Mouse (Mus musculus) midbrain, embryonic 16.5 days (tissue): ENCODE data around the gene Pfn4. TPM values are rescaled to one million over a fixed set of nuclear protein-coding genes. Genes with fewer than 3 reads are reported as not detected.
"Not testable (repeated sequence)": the region's sequence is repeated elsewhere in the genome, so short reads cannot be mapped to it uniquely, and the experiment has no call there.

Experiments
- ATAC-seq: fragments of 200-750 bp; cut with Nextera tagmentation; 2 replicates; pipeline ENCODE4 v1.8.0; 2017; ENCODE audit warnings: moderate TSS enrichment
- H3K27ac ChIP-seq: fragments of 300-500 bp; sonication (generic); 2 replicates; pipeline ENCODE4 v1.5.1; 2014; ENCODE audit warnings: mild to moderate bottlenecking, low read length, mixed read lengths
- H3K27me3 ChIP-seq: fragments of 300-500 bp; sonication (generic); 2 replicates; pipeline ENCODE4 v1.6.1; 2014; ENCODE audit warnings: low read depth, low read length, mixed read lengths; ENCODE audit not compliant: control insufficient read depth, insufficient read depth
- H3K36me3 ChIP-seq: fragments of 300-500 bp; sonication (generic); 2 replicates; pipeline ENCODE4 v1.6.1; 2014; ENCODE audit warnings: mild to moderate bottlenecking, low read length, moderate library complexity, mixed read lengths; ENCODE audit not compliant: control insufficient read depth, insufficient read depth
- H3K4me1 ChIP-seq: fragments of 300-500 bp; sonication (generic); 2 replicates; pipeline ENCODE4 v1.6.1; 2014; ENCODE audit warnings: mild to moderate bottlenecking, low read length, mixed read lengths; ENCODE audit not compliant: control insufficient read depth, insufficient read depth
- H3K4me2 ChIP-seq: fragments of 300-500 bp; sonication (generic); 2 replicates; pipeline ENCODE4 v1.6.1; 2014; ENCODE audit warnings: mild to moderate bottlenecking, low read length, mixed read lengths
- H3K4me3 ChIP-seq: fragments of 300-500 bp; sonication (generic); 2 replicates; pipeline ENCODE4 v1.5.1; 2014; ENCODE audit warnings: low read depth, mild to moderate bottlenecking, low read length, moderate library complexity, mixed read lengths
- H3K9ac ChIP-seq: fragments of 300-500 bp; sonication (generic); 2 replicates; pipeline ENCODE4 v1.6.1; 2014; ENCODE audit warnings: low read depth, low read length, mixed read lengths
- H3K9me3 ChIP-seq: fragments of 300-500 bp; sonication (generic); replicated peaks from 2 replicates; pipeline ENCODE4 v1.6.1; 2014; ENCODE audit warnings: mild to moderate bottlenecking, low read length, mixed read lengths; ENCODE audit not compliant: control insufficient read depth, poor library complexity, severe bottlenecking
- WGBS: fragments of 180-500 bp; shearing (Covaris S2); extraction: QIAGEN DNeasy Blood & Tissue Kit; methylation state at CpG from one replicate; pipeline ENCODE4 v1.1.7; 2014; 5-methylcytosine and 5-hydroxymethylcytosine counted together
- polyA plus RNA-seq: library from polyadenylated mRNA; unstranded; fragments of >200 nt; fragmentation: Nextera tagmentation; extraction: Ambion mirVana; gene quantifications from 2 replicates; pipeline ENCODE4 v1.2.1, GENCODE M21; 2015

Gene Pfn4
- polyA plus RNA-seq, 1 experiment from 2014 or later, result 17.4 TPM

DNA sequence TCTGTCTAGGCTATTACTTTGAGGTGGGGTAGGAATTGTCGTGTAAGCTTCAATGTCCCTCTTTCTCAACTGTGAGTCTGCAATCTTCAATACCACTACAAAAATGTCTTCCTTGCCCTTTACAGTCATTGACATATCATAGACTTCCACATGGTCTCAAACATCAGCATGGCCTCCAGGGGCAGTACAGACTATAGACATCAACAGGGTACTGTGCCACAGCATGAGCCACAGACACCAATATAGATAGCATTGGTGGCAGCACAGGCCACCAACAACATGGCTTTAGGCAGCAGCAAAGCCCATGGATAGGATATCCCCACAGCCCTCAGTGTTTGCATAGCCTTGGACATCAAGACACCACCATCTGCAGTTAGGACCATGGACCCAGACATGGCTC, 12.4 kb downstream of the Pfn4 start:
- H3K4me3 ChIP-seq, result no peak overlapping the region
- no peak overlapping the region for H3K4me2 ChIP-seq
- WGBS, result 91% methylated on average over 1 of the region's 1 CpGs
- H3K27ac ChIP-seq, result no peak overlapping the region
- no peaks in the 10 kb centered on the region for H3K36me3 ChIP-seq
- no peaks in the 10 kb centered on the region for H3K4me1 ChIP-seq
- H3K27me3 ChIP-seq, result no peaks in the 10 kb centered on the region
- H3K9ac ChIP-seq, result no peak overlapping the region
- ATAC-seq, result no peak
- no peaks in the 10 kb centered on the region for H3K9me3 ChIP-seq

DNA sequence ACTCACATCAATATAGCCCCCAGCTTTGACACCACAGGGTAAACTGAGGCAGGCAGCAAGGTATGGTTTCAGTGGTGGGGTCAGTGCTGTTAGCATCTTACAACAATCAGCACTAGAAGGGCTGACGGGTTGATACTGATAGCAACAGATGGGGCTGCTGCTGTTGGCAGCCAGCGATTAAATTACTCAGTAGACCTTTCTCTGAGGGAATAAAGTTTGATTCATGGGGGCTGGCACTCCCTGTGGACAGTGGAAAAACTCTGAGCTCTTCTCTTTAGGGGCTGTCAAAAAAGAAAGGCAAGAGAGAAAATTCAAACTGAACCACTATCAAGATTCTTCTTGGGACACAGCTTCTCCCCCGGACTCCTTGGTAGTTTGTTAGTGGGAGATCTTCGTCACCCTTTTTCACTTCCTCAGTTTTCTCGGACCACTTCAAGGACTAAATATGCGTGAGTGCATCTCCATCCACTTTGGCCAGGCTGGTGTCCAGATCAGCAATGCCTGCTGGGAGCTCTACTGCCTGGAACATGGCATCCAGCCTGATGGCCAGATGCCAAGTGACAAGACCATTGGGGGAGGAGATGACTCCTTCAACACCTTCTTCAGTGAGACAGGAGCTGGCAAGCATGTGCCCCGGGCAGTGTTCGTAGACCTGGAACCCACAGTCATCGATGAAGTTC, 13.0 kb downstream of the Pfn4 start:
- not testable (repeated sequence) for H3K4me3 ChIP-seq, H3K36me3 ChIP-seq, H3K27ac ChIP-seq, H3K27me3 ChIP-seq, H3K4me2 ChIP-seq, H3K9ac ChIP-seq, H3K4me1 ChIP-seq, ATAC-seq, H3K9me3 ChIP-seq
- 94% methylated on average over 9 of the region's 9 CpGs for WGBS

DNA sequence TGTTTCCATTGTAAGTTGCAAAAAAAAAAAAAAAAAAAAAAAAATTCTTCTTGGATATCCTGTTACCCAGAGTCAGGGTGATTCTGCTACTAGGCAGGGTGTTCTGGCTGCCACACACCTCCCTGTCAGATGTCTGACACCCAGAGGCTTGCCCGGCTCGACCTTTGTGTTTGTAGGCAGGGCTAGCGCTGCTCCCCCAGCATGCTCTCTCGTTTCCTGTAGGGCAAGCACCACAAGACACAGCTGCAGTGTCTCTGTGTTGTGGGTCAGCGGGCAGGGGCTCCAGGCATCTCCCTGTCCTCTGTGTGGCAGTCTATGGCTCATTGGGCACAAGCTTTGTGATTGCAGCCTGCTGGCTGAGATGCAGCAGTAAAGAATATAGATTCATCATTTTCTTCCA, 14.8 kb downstream of the Pfn4 start:
- Histone ChIP-seq H3K9me3 (no peaks in the 10 kb centered on the region), H3K36me3 (no peaks in the 10 kb centered on the region), H3K9ac (no peak overlapping the region), H3K4me3 (no peak overlapping the region), H3K27ac (no peak overlapping the region), H3K4me1 (no peaks in the 10 kb centered on the region), H3K4me2 (no peak overlapping the region), H3K27me3 (no peaks in the 10 kb centered on the region)
- 54% methylated on average over 5 of the region's 5 CpGs for WGBS
- ATAC-seq, result no peak

DNA sequence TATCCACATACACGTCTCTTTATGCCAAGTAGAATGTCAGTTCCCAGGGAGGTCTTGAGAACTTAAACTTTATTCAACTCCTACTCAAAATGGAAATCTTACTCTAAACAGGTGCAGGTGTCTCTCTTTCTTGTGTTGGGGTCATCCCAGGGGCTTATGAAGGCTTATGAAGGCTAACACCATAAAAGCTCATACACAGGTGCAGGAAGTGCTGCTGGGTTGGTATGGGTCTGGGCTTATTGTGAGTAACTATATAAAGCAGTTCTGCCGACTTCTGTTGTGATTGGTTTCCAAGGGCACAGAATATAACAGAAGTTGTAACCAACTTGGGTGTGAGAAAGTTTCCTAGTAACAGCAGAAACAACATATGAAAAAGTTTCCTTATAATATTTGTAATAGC, 15.6 kb downstream of the Pfn4 start:
- Histone ChIP-seq H3K4me3 (no peak overlapping the region), H3K36me3 (no peaks in the 10 kb centered on the region), H3K9me3 (no peaks in the 10 kb centered on the region), H3K27me3 (no peaks in the 10 kb centered on the region), H3K4me2 (no peak overlapping the region), H3K4me1 (no peaks in the 10 kb centered on the region), H3K27ac (no peak overlapping the region), H3K9ac (no peak overlapping the region)
- WGBS, result 76% methylated on average over 2 of the region's 2 CpGs
- ATAC-seq, result no peak

DNA sequence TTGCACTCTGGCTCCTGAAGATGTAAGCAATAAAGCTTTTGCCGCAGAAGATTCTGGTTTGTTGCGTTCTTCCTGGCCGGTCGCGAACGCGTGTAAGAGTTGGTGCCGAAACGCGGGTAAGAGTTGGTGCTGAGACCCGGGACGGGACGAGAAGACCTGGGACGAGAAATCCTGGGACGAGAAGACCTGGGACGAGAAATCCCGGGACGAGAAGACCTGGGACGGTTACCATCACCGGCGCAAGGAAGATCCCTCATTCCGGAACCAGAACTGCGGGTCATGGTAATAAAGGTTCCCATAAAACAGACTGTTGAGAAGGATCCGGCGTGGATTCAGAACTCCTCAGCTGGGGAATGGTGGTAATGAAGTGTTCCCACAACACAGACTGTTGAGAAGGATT, 19.3 kb downstream of the Pfn4 start:
- H3K4me2 ChIP-seq, H3K4me1 ChIP-seq, H3K9ac ChIP-seq, H3K4me3 ChIP-seq, H3K27ac ChIP-seq, H3K27me3 ChIP-seq, ATAC-seq, H3K36me3 ChIP-seq, H3K9me3 ChIP-seq: not testable (repeated sequence)
- whole genome bisulfite sequencing, result 95% methylated on average over 25 of the region's 25 CpGs

DNA sequence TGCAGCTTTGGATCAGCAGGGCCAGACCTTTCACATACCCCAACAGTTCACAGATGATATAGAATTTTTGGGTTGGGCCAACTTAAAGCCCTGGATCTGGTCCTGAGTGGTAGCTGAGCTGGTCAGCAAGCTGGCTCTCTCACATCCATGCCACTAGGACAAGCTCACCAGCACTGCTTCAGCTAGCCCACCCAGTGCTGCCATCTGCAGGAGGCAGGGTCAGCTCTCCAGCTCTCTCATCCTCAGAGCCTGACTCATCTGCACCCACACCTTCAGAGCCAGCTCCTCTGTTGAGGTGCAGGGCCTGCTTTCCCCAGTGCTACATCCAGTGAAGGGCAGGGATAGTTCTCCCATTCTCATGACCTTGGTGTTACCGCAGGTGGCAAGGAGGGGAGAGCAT, 24.9 kb downstream of the Pfn4 start:
- Histone ChIP-seq H3K4me1 (no peaks in the 10 kb centered on the region), H3K27ac (no peak overlapping the region), H3K27me3 (no peaks in the 10 kb centered on the region), H3K4me2 (no peak overlapping the region), H3K4me3 (no peak overlapping the region), H3K9ac (no peak overlapping the region), H3K36me3 (no peaks in the 10 kb centered on the region), H3K9me3 (no peaks in the 10 kb centered on the region)
- WGBS, result 75% methylated on average over 1 of the region's 1 CpGs
- ATAC-seq, result no peak

DNA sequence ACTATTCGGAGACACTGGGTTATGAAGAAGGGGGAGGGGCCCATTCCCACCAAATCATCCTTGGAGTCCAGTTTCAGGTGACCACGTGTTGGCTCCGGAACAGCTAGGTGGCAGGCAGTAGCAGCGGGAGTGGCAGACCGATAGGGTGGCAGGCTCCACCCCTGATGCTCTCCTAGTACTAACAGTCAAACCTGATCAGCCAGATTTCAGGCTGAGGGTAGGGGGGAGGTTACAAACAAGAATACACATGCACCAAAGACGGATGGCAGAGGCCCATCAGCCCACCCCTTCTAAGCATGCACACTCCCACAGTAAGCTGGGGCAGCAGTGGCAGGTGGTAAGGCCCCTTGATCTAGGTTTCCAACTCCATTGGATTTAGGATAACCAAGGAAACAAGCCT, 28.6 kb downstream of the Pfn4 start:
- not testable (repeated sequence) for H3K4me2 ChIP-seq, H3K4me1 ChIP-seq, H3K9ac ChIP-seq, H3K9me3 ChIP-seq, H3K4me3 ChIP-seq, ATAC-seq, H3K36me3 ChIP-seq, H3K27ac ChIP-seq, H3K27me3 ChIP-seq
- 82% methylated on average over 6 of the region's 6 CpGs for WGBS

DNA sequence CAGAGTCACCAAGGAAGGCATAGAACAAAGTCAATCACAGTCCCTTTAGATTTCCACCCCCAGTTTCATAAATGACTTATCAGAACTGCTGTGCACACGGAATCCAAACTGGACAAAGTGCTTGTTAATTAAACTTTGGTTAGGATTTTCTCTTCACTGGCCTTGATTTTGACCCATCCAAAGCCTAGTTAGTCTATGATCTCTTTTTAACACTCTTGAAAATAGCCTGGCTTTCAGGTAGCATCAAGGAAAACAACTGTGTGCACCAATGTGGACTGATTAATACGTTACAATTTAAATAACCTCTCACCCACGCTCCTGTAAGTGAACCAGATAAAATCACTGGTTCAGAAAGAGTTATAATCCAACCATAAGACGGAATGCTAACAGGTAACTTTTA, 42.2 kb downstream of the Pfn4 start:
- Histone ChIP-seq H3K4me1 (no peaks in the 10 kb centered on the region), H3K9me3 (no peaks in the 10 kb centered on the region), H3K4me3 (no peak overlapping the region), H3K27ac (no peak overlapping the region), H3K9ac (no peak overlapping the region), H3K27me3 (no peaks in the 10 kb centered on the region), H3K4me2 (no peak overlapping the region), H3K36me3 (no peaks in the 10 kb centered on the region)
- ATAC-seq, result no peak
- WGBS, result 81% methylated on average over 4 of the region's 4 CpGs

DNA sequence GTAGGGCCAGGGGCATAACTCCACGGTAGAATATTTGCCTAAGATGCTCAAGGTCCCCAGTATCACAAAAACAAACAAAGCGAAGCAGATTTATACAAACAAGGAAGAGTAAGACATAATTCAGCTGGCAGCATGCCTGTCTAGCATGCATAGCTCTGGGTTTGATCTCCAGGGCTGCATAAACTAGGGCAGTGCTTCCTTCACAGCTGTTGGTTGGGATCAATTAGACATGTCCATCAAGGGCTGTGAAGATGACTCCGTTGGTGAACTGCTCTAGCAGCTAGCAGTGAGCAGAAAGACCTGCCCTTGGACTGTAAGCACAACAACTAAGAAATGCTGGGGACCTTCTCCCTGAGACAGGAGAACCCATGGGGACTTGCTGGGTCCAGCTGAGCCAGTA, 42.9 kb downstream of the Pfn4 start:
- Histone ChIP-seq H3K4me1 (peaks cover 6% of the 10 kb centered on the region), H3K36me3 (no peaks in the 10 kb centered on the region), H3K27me3 (no peaks in the 10 kb centered on the region), H3K9me3 (no peaks in the 10 kb centered on the region), H3K27ac (no peak overlapping the region), H3K9ac (no peak overlapping the region), H3K4me3 (no peak overlapping the region), H3K4me2 (no peak overlapping the region)
- ATAC-seq, result no peak
- 80% methylated on average over 3 of the region's 3 CpGs for WGBS
